Mouse (Mus musculus) large intestine, adult 2 months (tissue): ENCODE measurements around the gene Pex26. TPM values are rescaled to one million over a fixed set of nuclear protein-coding genes. Genes with fewer than 3 reads are reported as not detected.
A peak's percentile ranks its signal among the peaks of the same experiment; 100 is the strongest.

Experiments
- DNase-seq: peaks from one replicate; pipeline ENCODE4 v3.0.0-alpha.2; 2012; ENCODE audit warnings: low read depth, low spot score
- WGBS: fragments of 180-500 bp; shearing (Covaris S2); methylation state at CpG from one replicate; pipeline ENCODE4 v1.1.7; 2018; 5-methylcytosine and 5-hydroxymethylcytosine counted together
- polyA plus RNA-seq: library from polyadenylated mRNA; depleted of rRNA; stranded (reverse); fragments of >200 nt; gene quantifications from 2 replicates; pipeline ENCODE4 v1.2.3, GENCODE M21; 2012; rRNA removed

The Pex26 gene
- polyA plus RNA-seq, 1 experiment = 16.1 TPM

GRCm38 (mm10) chr6:121224993-121225392 is 41.5 kb downstream of the Pex26 start:
- no peak for DNase-seq
- 12% methylated on average over 6 of the region's 6 CpGs for WGBS

- 57% methylated on average over 4 of the region's 4 CpGs for WGBS
- no peak for DNase-seq
These were observed 42.6 kb downstream of the Pex26 start for GRCm38 (mm10) chr6:121226043-121226442.

GRCm38 (mm10) chr6:121226744-121227143 is 43.3 kb downstream of the Pex26 start:
- no peak for DNase-seq
- WGBS = 44% methylated on average over 2 of the region's 2 CpGs

- DNase-seq = no peak
- 41% methylated on average over 8 of the region's 8 CpGs for WGBS
These were observed 45.0 kb downstream of the Pex26 start for GRCm38 (mm10) chr6:121228421-121228820.

- 30% methylated on average over 1 of the region's 1 CpGs for WGBS
- no peak for DNase-seq
These were observed 49.2 kb downstream of the Pex26 start for GRCm38 (mm10) chr6:121232652-121233051.

GRCm38 (mm10) chr6:121236386-121236785 is 52.9 kb downstream of the Pex26 start:
- 59% methylated on average over 2 of the region's 2 CpGs for WGBS
- DNase-seq = no peak

GRCm38 (mm10) chr6:121238209-121238608 is 54.7 kb downstream of the Pex26 start:
- WGBS = 95% methylated on average over 4 of the region's 4 CpGs

GRCm38 (mm10) chr6:121241780-121242179 is 58.3 kb downstream of the Pex26 start:
- DNase-seq = no peak
- WGBS = 74% methylated on average over 2 of the region's 2 CpGs

More at GRCm38 (mm10) chr6:121238209-121238608, 54.7 kb downstream of the Pex26 start:
- DNase-seq = no peak

- 41% methylated on average over 10 of the region's 10 CpGs for WGBS
- DNase-seq = no peak
These were observed 59.7 kb downstream of the Pex26 start for GRCm38 (mm10) chr6:121243161-121243560.

- DNase-seq = peak; percentile 65
- 3% methylated on average over 35 of the region's 35 CpGs for WGBS
These were observed 61.9 kb downstream of the Pex26 start, which contains the start of gene Usp18 for GRCm38 (mm10) chr6:121245127-121246036. Usp18 (plus strand) TSS chr6:121245906.

GRCm38 (mm10) chr6:121246037-121246361 is 62.5 kb downstream of the Pex26 start:
- 7% methylated on average over 4 of the region's 4 CpGs for WGBS
- DNase-seq = no peak

Other genes with a start within 250 kb of the Pex26 start
- gene Mical3, start 52.7 kb upstream of the Pex26 start, polyA plus RNA-seq = 8.1 and 10.2 TPM in 2 replicates
- gene Tuba8, start 27.0 kb downstream of the Pex26 start, polyA plus RNA-seq = 0.20 and 0.30 TPM in 2 replicates
- gene Usp18, start 62.2 kb downstream of the Pex26 start, polyA plus RNA-seq = 4.7 and 17.0 TPM in 2 replicates
- 0.64 and 0.73 TPM in 2 replicates for gene Slc6a13, start 116.6 kb downstream of the Pex26 start, polyA plus RNA-seq
- gene Slc6a12, start 159.4 kb downstream of the Pex26 start, polyA plus RNA-seq = 0.26 and 0.37 TPM in 2 replicates